Mouse (Mus musculus) hindbrain, embryonic 15.5 days (tissue): ENCODE measurements around the gene Fdps. TPM values are rescaled to one million over a fixed set of nuclear protein-coding genes. Genes with fewer than 3 reads are reported as not detected.
A peak's percentile ranks its signal among the peaks of the same experiment; 100 is the strongest.

ENCODE experiments used
- ATAC-seq: fragments of 200-750 bp; cut with Nextera tagmentation; 2 replicates; pipeline ENCODE4 v1.8.0; 2017; ENCODE audit warnings: low read depth, moderate number of reproducible peaks, moderate TSS enrichment; ENCODE audit not compliant: low FRiP score
- H3K27ac ChIP-seq: fragments of 300-500 bp; sonication (generic); replicated peaks from 2 replicates; pipeline ENCODE4 v1.5.1; 2015; ENCODE audit warnings: mild to moderate bottlenecking, inconsistent platforms
- H3K27me3 ChIP-seq: fragments of 300-500 bp; sonication (generic); 2 replicates; pipeline ENCODE4 v1.6.1; 2015; ENCODE audit warnings: control low read depth, inconsistent platforms
- H3K36me3 ChIP-seq: fragments of 300-500 bp; sonication (generic); 2 replicates; pipeline ENCODE4 v1.6.1; 2015; ENCODE audit warnings: control low read depth, inconsistent platforms
- H3K4me1 ChIP-seq: fragments of 300-500 bp; sonication (generic); replicated peaks from 2 replicates; pipeline ENCODE4 v1.6.1; 2015; ENCODE audit warnings: control low read depth, inconsistent platforms
- H3K4me2 ChIP-seq: fragments of 300-500 bp; sonication (generic); 2 replicates; pipeline ENCODE4 v1.6.1; 2015; ENCODE audit warnings: moderate library complexity, mild to moderate bottlenecking, inconsistent platforms
- H3K4me3 ChIP-seq: fragments of 300-500 bp; sonication (generic); 2 replicates; pipeline ENCODE4 v1.5.1; 2015; ENCODE audit warnings: mild to moderate bottlenecking, inconsistent platforms
- H3K9ac ChIP-seq: fragments of 300-500 bp; sonication (generic); 2 replicates; pipeline ENCODE4 v1.6.1; 2015; ENCODE audit warnings: inconsistent platforms
- H3K9me3 ChIP-seq: fragments of 300-500 bp; sonication (generic); 2 replicates; pipeline ENCODE4 v1.6.1; 2016; ENCODE audit warnings: control low read depth, inconsistent platforms
- WGBS: fragments of 180-500 bp; shearing (Covaris S2); methylation state at CpG from one replicate; pipeline ENCODE4 v1.1.7; 2015; 5-methylcytosine and 5-hydroxymethylcytosine counted together
- polyA plus RNA-seq: library from polyadenylated mRNA; unstranded; fragments of >200 nt; fragmentation: Nextera tagmentation; extraction: Ambion mirVana; gene quantifications from 2 replicates; pipeline ENCODE4 v1.2.1, GENCODE M21; 2015

Gene Fdps
- polyA plus RNA-seq, 1 experiment from 2014 or later: 465 TPM

- Histone ChIP-seq H3K4me2 (peak overlapping the region; percentile 71), H3K4me1 (peaks cover 5% of the 10 kb centered on the region), H3K9me3 (no peaks in the 10 kb centered on the region), H3K27me3 (no peaks in the 10 kb centered on the region), H3K4me3 (peak overlapping the region; percentile 39), H3K36me3 (no peaks in the 10 kb centered on the region), H3K9ac (peak overlapping the region; percentile 48; the same call in 1 of the 2 replicates), H3K27ac (no peak overlapping the region)
- WGBS: 38% methylated on average over 4 of the region's 4 CpGs
- ATAC-seq: no peak
Observed at GRCm38 (mm10) chr3:89131816-89132215, 30.1 kb upstream of the Fdps start.

DNA sequence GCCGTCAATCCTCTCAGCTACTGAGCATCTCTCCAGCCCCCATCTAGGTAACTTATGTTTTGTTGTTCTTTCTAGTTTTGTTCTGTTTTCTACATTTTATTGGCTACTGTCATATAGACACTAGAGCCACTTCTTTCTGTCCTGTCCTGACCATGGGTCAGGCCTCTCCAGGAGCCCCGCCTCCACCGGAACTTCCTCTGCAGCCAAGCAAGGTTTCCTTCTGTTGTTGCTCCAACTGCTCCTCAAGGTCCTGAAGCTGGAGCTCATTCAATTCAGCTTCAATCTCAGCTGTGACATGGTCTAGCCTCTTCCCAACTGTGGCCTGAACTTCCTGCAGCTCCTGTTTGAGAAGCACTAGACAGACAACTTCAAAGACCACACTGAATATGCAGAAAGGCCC lies 28.1 kb upstream of the Fdps start:
- Histone ChIP-seq H3K4me3 (no peak overlapping the region), H3K9ac (no peak overlapping the region), H3K27ac (no peak overlapping the region), H3K36me3 (no peaks in the 10 kb centered on the region), H3K4me1 (peaks cover 5% of the 10 kb centered on the region), H3K4me2 (no peak overlapping the region), H3K27me3 (no peaks in the 10 kb centered on the region), H3K9me3 (no peaks in the 10 kb centered on the region)
- WGBS: 95% methylated on average over 3 of the region's 3 CpGs
- no peak for ATAC-seq

DNA sequence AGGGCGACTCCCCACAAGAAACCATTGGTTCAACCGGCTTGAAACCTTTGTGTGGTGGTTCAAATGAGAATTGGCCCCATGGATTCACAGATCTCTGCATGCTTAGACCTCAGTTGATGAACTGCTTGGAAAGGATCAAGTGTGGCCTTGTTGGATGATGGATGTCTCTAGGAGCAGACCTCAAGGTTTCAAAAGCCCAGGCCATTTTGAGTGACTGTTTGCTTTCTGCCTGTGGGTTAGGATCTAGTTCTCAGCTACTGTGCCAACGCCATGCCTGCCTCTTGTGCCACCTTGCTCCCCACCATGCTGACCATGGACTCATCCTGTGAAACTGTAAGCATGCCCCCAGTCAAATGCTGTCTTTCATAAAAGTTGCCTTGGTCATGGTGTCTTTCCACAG lies 24.2 kb upstream of the Fdps start:
- 91% methylated on average over 3 of the region's 3 CpGs for WGBS
- H3K4me1 ChIP-seq: no peaks in the 10 kb centered on the region
- no peak overlapping the region for H3K27ac ChIP-seq
- H3K36me3 ChIP-seq: no peaks in the 10 kb centered on the region
- no peaks in the 10 kb centered on the region for H3K9me3 ChIP-seq
- H3K9ac ChIP-seq: no peak overlapping the region
- H3K27me3 ChIP-seq: no peaks in the 10 kb centered on the region
- no peak overlapping the region for H3K4me2 ChIP-seq
- no peak for ATAC-seq
- H3K4me3 ChIP-seq: no peak overlapping the region

- no peak overlapping the region for H3K9ac ChIP-seq
- ATAC-seq: no peak
- no peaks in the 10 kb centered on the region for H3K36me3 ChIP-seq
- no peaks in the 10 kb centered on the region for H3K9me3 ChIP-seq
- no peak overlapping the region for H3K4me3 ChIP-seq
- WGBS: 76% methylated on average over 3 of the region's 3 CpGs
- H3K27ac ChIP-seq: no peak overlapping the region
- no peaks in the 10 kb centered on the region for H3K4me1 ChIP-seq
- H3K4me2 ChIP-seq: no peak overlapping the region
- H3K27me3 ChIP-seq: no peaks in the 10 kb centered on the region
Observed at GRCm38 (mm10) chr3:89124241-89124640, 22.5 kb upstream of the Fdps start.

GRCm38 (mm10) chr3:89123313-89123712 lies 21.6 kb upstream of the Fdps start:
- H3K27ac ChIP-seq: no peak overlapping the region
- H3K9me3 ChIP-seq: no peaks in the 10 kb centered on the region
- H3K27me3 ChIP-seq: no peaks in the 10 kb centered on the region
- no peaks in the 10 kb centered on the region for H3K36me3 ChIP-seq
- H3K4me1 ChIP-seq: no peaks in the 10 kb centered on the region
- no peak overlapping the region for H3K9ac ChIP-seq
- no peak overlapping the region for H3K4me2 ChIP-seq
- 90% methylated on average over 2 of the region's 2 CpGs for WGBS
- no peak for ATAC-seq
- no peak overlapping the region for H3K4me3 ChIP-seq

DNA sequence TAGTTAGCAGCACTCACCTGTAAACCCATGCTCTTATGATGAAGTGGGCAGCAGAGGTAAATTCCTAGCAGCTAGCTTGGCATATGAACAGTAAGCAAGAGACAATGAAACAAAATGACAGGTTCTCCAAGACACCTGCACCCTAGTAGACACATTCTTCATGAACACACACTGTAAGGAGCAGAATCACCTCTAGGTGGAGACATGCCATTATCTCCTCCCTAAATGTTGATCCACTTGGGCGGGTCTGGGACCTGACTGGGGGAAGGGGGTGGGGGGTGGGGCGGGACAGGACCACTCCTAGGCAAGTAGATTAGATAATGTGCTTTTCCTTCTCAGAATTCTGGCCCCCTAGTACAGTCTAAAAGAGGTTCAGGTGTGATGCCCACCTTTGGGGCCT lies 13.8 kb upstream of the Fdps start:
- Histone ChIP-seq H3K9me3 (no peaks in the 10 kb centered on the region), H3K27me3 (no peaks in the 10 kb centered on the region), H3K4me1 (no peaks in the 10 kb centered on the region), H3K4me2 (no peak overlapping the region), H3K27ac (no peak overlapping the region), H3K4me3 (no peak overlapping the region), H3K36me3 (no peaks in the 10 kb centered on the region), H3K9ac (no peak overlapping the region)
- WGBS: 14% methylated on average over 2 of the region's 2 CpGs
- ATAC-seq: no peak

GRCm38 (mm10) chr3:89113058-89113457 lies 11.3 kb upstream of the Fdps start:
- Histone ChIP-seq H3K4me1 (no peaks in the 10 kb centered on the region), H3K4me2 (no peak overlapping the region), H3K27ac (no peak overlapping the region), H3K9me3 (no peaks in the 10 kb centered on the region), H3K9ac (no peak overlapping the region), H3K27me3 (no peaks in the 10 kb centered on the region), H3K36me3 (no peaks in the 10 kb centered on the region), H3K4me3 (no peak overlapping the region)
- ATAC-seq: no peak
- WGBS: 85% methylated on average over 4 of the region's 4 CpGs

- H3K36me3 ChIP-seq: no peaks in the 10 kb centered on the region
- 75% methylated on average over 1 of the region's 1 CpGs for WGBS
- no peak overlapping the region for H3K27ac ChIP-seq
- no peaks in the 10 kb centered on the region for H3K9me3 ChIP-seq
- H3K4me1 ChIP-seq: no peaks in the 10 kb centered on the region
- H3K9ac ChIP-seq: no peak overlapping the region
- no peak overlapping the region for H3K4me3 ChIP-seq
- no peak overlapping the region for H3K4me2 ChIP-seq
- H3K27me3 ChIP-seq: no peaks in the 10 kb centered on the region
- ATAC-seq: no peak
Observed at GRCm38 (mm10) chr3:89108146-89108545, 6.4 kb upstream of the Fdps start.

GRCm38 (mm10) chr3:89107545-89107944 lies 5.8 kb upstream of the Fdps start:
- Histone ChIP-seq H3K4me1 (peaks cover 4% of the 10 kb centered on the region), H3K27ac (no peak overlapping the region), H3K27me3 (no peaks in the 10 kb centered on the region), H3K4me2 (no peak overlapping the region), H3K9me3 (no peaks in the 10 kb centered on the region), H3K4me3 (no peak overlapping the region), H3K36me3 (no peaks in the 10 kb centered on the region), H3K9ac (no peak overlapping the region)
- ATAC-seq: no peak
- WGBS: 78% methylated on average over 3 of the region's 3 CpGs

- no peak for ATAC-seq
- Histone ChIP-seq H3K36me3 (no peaks in the 10 kb centered on the region), H3K4me3 (no peak overlapping the region), H3K4me2 (no peak overlapping the region), H3K4me1 (peaks cover 8% of the 10 kb centered on the region), H3K27ac (no peak overlapping the region), H3K9ac (no peak overlapping the region), H3K27me3 (no peaks in the 10 kb centered on the region), H3K9me3 (no peaks in the 10 kb centered on the region)
Observed at GRCm38 (mm10) chr3:89106881-89107280, 5.1 kb upstream of the Fdps start.

GRCm38 (mm10) chr3:89103291-89103595 lies 1.5 kb upstream of the Fdps start:
- Histone ChIP-seq H3K4me2 (no peak overlapping the region), H3K36me3 (peaks cover 2% of the 10 kb centered on the region; the same call in 1 of the 2 replicates), H3K27ac (0 out of 2 replicates have a peak overlapping the region, but pooled peaks have one; percentile 86), H3K27me3 (no peaks in the 10 kb centered on the region), H3K9ac (no peak overlapping the region), H3K4me3 (no peak overlapping the region), H3K4me1 (peaks cover 36% of the 10 kb centered on the region), H3K9me3 (no peaks in the 10 kb centered on the region)
- ATAC-seq: no peak
- WGBS: 75% methylated on average over 4 of the region's 4 CpGs

DNA sequence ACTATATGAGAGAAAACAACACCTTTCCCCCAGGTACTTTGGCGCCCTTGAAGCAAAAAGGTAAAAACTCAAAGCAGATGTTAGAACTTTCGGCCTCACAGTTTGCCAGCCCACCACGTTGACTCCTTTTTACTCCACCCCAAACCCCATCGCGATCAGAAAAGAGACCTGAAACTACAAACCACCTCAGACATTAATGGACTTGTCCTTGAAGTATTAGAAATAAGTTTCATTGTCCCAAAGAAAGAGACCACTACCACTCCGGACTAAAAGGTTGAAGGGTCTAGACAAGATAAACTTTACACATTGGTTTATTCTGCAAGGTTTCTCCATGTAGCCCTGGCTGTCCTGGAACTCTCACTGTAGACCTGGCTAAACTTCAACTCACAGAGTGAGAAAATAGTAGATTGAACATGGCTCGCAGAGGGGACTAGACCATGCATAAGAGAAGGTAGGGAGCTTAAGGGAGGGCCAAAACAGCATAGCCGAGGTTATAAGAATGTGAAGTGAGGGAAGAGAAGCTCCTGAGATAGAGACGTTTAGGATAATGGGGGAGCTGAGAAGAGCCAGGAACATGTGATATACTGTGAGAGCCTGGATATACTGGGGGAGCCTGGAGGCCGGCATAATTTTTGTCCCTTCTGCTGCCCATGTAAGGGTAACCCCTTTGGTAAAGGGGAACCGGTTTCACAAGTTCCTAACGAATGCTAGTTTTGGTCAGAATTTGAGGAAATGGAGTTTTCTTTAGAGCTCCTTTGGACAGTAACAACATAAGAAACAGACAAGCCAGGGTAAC lies 934 bp upstream of the Fdps start:
- peak overlapping the region; percentile 56 for H3K4me3 ChIP-seq
- H3K9ac ChIP-seq: no peak overlapping the region
- H3K4me2 ChIP-seq: peak overlapping the region; percentile 57
- peaks cover 39% of the 10 kb centered on the region for H3K4me1 ChIP-seq
- no peaks in the 10 kb centered on the region for H3K27me3 ChIP-seq
- WGBS: 68% methylated on average over 12 of the region's 12 CpGs
- peaks cover 6% of the 10 kb centered on the region; the same call in 1 of the 2 replicates for H3K36me3 ChIP-seq
- ATAC-seq: no peak
- H3K27ac ChIP-seq: peak overlapping the region; percentile 86
- H3K9me3 ChIP-seq: no peaks in the 10 kb centered on the region

DNA sequence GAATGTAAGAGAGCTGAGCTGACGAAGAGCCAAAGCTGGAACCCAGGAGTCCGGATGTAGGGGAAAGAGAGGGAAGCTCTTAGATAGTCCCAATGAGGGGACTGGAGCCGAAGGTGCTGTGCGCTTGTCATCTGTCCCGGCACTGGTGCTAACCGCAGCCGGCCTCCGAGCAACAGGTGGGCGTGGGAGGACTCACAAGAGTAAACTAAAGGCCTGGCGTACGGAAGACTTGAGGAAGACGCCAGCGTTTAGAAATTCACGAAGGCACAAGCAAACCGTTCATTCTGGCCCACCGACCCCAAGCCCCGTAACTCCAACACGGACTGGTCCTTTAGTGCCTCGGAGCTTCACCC lies 324 bp downstream of the Fdps start:
- Histone ChIP-seq H3K4me1 (peaks cover 39% of the 10 kb centered on the region), H3K4me2 (peak overlapping the region; percentile 91), H3K27ac (peak overlapping the region; percentile 77), H3K9me3 (no peaks in the 10 kb centered on the region), H3K36me3 (peaks cover 15% of the 10 kb centered on the region), H3K4me3 (peak overlapping the region; percentile 56), H3K27me3 (no peaks in the 10 kb centered on the region), H3K9ac (peak overlapping the region; percentile 59)
- 0% methylated on average over 19 of the region's 19 CpGs for WGBS
- peak; percentile 32 for ATAC-seq
